Mouse (Mus musculus) cerebellum, adult 2 months (tissue): ENCODE results near the gene Nol10. TPM values are rescaled to one million over a fixed set of nuclear protein-coding genes. Genes with fewer than 3 reads are reported as not detected.

Experiments
- DNase-seq, 2 experiments: peaks; one replicate each; pipeline ENCODE4 v3.0.0; 2021
- H3K27ac ChIP-seq: fragments of 200-500 bp; 2 replicates; pipeline ENCODE4 v1.5.1; 2012; ENCODE audit warnings: low read length, control low read depth, inconsistent platforms; ENCODE audit not compliant: insufficient read depth
- H3K27me3 ChIP-seq: fragments of 200-500 bp; 2 replicates; pipeline ENCODE4 v1.6.1; 2012; ENCODE audit warnings: inconsistent platforms, mild to moderate bottlenecking, low read length, moderate library complexity; ENCODE audit not compliant: control insufficient read depth, insufficient read depth
- H3K4me1 ChIP-seq: fragments of 200-500 bp; 2 replicates; pipeline ENCODE4 v1.6.1; 2011; ENCODE audit warnings: low read length; ENCODE audit not compliant: control insufficient read depth, insufficient read depth
- H3K4me3 ChIP-seq: fragments of 200-500 bp; replicated peaks from 2 replicates; pipeline ENCODE3; 2011; ENCODE audit warnings: mild to moderate bottlenecking, low read depth, low read length, control low read depth; ENCODE audit not compliant: insufficient read depth
- CTCF ChIP-seq: fragments of 200-500 bp; IDR thresholded peaks from 2 replicates; pipeline ENCODE4 v1.5.1; 2011; ENCODE audit warnings: low read depth, mild to moderate bottlenecking, control low read depth, low read length, moderate library complexity, borderline replicate concordance; ENCODE audit not compliant: insufficient read depth
- POLR2A ChIP-seq: fragments of 200-500 bp; IDR thresholded peaks from 2 replicates; pipeline ENCODE4 v1.6.1; 2011; ENCODE audit warnings: low read length, control low read depth, borderline replicate concordance; ENCODE audit not compliant: insufficient read depth
- WGBS: fragments of 180-500 bp; shearing (Covaris S2); methylation state at CpG from one replicate; pipeline ENCODE4 v1.1.7; 2018; 5-methylcytosine and 5-hydroxymethylcytosine counted together
- polyA plus RNA-seq: library from polyadenylated mRNA; depleted of rRNA; stranded (reverse); fragments of >200 nt; gene quantifications from 2 replicates; pipeline ENCODE4 v1.2.3, GENCODE M21; 2012; rRNA removed

The Nol10 gene
- polyA plus RNA-seq, 1 experiment = 14.9 TPM

GRCm38 (mm10) chr12:17474681-17475080 is 126.4 kb downstream of the Nol10 start:
- no peak for TF ChIP-seq POLR2A
- WGBS = 43% methylated on average over 4 of the region's 4 CpGs
- H3K4me1 ChIP-seq = no peaks in the 10 kb centered on the region
- DNase-seq = no peak
- H3K27me3 ChIP-seq = no peaks in the 10 kb centered on the region
- H3K4me3 ChIP-seq = no peak overlapping the region
- no peak overlapping the region for H3K27ac ChIP-seq

DNA sequence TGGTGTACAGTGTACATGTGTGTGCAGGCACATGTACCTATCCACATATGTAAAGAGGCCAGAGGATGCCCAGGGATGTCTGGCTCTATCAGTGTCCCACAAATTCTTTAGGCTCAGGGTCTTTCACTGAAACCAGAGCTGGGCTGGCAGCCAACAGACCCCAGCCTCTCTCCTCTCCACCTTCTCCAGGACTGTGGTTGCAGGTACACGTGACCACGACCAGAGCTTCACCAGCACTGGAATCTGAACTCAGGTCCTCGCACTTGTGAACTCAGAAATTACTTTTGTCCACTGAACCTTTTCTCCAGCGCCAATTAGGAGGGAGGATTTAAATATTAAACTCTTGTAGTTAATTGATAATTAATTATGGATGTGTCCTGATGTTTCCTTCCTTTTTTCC is 126.9 kb downstream of the Nol10 start:
- TF ChIP-seq POLR2A = no peak
- no peak for TF ChIP-seq CTCF
- no peak for DNase-seq
- H3K4me1 ChIP-seq = no peaks in the 10 kb centered on the region

DNA sequence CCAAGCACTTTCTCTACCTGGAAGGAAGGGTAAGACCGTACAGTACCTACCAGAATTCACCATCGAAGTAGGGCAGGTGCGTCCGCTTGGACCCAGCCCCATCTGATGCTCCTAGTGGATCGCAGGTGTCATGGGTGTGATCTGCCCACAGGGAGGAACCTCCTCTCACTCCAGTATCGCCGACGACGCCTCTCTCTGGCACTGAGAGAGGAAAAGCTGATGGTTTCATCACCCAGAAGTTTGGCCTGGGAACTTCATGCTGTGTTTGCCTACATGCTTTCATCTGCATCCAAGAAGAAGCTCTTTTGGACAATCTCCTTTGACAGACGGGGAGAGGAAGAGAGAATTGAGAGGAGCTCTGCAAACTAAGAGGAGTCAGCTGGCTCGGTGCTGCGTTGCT is 129.9 kb downstream of the Nol10 start:
- no peaks in the 10 kb centered on the region for H3K4me1 ChIP-seq
- TF ChIP-seq CTCF (no peak), POLR2A (no peak)
- WGBS = 56% methylated on average over 12 of the region's 12 CpGs
- DNase-seq = no peak
- no peak overlapping the region for H3K4me3 ChIP-seq
- H3K27me3 ChIP-seq = no peaks in the 10 kb centered on the region
- no peak overlapping the region for H3K27ac ChIP-seq

More for the DNA sequence above, 126.9 kb downstream of the Nol10 start:
- WGBS = 83% methylated on average over 4 of the region's 4 CpGs
- no peak overlapping the region for H3K27ac ChIP-seq
- no peaks in the 10 kb centered on the region for H3K27me3 ChIP-seq
- H3K4me3 ChIP-seq = no peak overlapping the region

DNA sequence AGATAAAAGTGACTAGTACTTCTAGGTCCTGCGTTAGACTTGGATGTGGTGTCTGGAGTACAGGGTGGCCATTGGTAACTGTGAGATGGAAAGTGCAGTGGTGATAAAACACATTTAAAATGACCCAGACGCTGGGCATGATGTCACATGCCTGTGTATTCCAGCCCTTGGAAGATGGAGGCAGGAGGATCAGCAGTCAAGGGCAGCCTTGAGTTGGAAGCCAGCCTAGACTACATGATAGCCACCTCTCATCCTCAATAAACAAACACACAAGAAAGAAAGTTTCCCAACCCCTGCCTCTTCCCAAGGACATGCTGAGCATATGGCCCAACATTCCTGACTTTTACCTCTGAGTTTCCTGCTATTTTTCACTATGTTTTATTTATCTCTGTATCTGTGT is 130.6 kb downstream of the Nol10 start:
- no peak for DNase-seq
- Histone ChIP-seq H3K4me1 (no peaks in the 10 kb centered on the region), H3K27ac (no peak overlapping the region), H3K27me3 (no peaks in the 10 kb centered on the region), H3K4me3 (no peak overlapping the region)
- 74% methylated on average over 2 of the region's 2 CpGs for WGBS
- no peak for TF ChIP-seq POLR2A
- TF ChIP-seq CTCF = no peak

Other genes with a start within 250 kb of the Nol10 start
- 1.7 and 1.8 TPM in 2 replicates for gene Kcnf1, start 171.6 kb upstream of the Nol10 start, polyA plus RNA-seq
- 67.1 and 72.7 TPM in 2 replicates for gene Pdia6, start 81.9 kb upstream of the Nol10 start, polyA plus RNA-seq
- 0.15 and 0.16 TPM in 2 replicates for gene Atp6v1c2, start 19.1 kb upstream of the Nol10 start, polyA plus RNA-seq
- gene Odc1, start 196.3 kb downstream of the Nol10 start, polyA plus RNA-seq = 108 and 115 TPM in 2 replicates